Mouse (Mus musculus): Measurements from ENCODE around the gene Eif3d. TPM values are rescaled to one million over a fixed set of nuclear protein-coding genes. Genes with fewer than 3 reads are reported as not detected.
"Not testable (repeated sequence)": the region's sequence is repeated elsewhere in the genome, so short reads cannot be mapped to it uniquely, and the experiment has no call there.

Gene Eif3d
- 10 to 100 TPM; 91.8 to 94.0 TPM for total RNA-seq (2021)

DNA sequence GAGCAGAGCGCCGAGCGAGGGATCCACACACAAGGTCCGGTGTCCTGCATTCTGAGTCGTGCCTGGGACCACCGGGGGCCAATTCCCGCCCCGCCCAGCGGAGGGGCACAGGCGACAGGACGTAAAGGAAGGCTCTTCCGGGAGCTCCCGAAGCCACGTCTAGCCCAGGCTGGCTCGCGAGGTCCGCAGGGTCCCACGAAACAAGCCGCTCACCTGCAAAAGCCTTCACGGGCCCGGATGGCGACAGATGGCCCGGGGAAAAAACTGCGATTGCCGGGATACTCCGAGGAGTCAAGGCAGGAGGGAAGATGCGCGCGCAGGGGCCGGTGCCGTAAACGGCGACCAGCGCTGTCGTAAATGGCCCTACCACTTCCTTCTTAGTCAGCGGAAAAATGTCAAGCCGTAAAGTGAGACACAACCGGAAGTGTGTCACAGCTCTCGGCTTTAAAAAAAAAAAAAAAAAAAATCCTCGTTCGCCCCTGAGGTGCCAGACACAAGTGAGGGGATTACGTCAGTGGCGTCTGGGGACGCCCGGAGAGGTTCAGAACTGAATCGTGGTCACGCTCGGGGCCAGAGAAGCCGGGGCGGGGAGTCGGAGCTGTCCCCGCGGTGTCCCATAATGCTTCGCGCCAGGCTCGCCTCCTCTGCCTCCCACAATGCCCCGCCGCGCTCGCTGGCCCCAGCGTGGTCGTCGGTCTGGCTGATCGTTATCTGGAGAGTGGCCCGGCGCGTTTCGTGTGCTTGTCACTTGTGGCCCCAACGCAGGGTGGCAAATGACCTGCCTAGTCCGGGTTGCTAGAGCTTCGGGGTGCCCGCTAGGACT lies at the start of gene Eif3d:
TSS of gene Eif3d (minus strand) at position 344 of the 823 bp plus-strand sequence.
- intact Hi-C loops (cut with DNase I), result loop anchor here (5.0 kb wide), 1 partner anchor 202 kb away; the partner anchor contains the start of gene Ift27
- DNase-seq, result peak; percentile 98 to 99

DNA sequence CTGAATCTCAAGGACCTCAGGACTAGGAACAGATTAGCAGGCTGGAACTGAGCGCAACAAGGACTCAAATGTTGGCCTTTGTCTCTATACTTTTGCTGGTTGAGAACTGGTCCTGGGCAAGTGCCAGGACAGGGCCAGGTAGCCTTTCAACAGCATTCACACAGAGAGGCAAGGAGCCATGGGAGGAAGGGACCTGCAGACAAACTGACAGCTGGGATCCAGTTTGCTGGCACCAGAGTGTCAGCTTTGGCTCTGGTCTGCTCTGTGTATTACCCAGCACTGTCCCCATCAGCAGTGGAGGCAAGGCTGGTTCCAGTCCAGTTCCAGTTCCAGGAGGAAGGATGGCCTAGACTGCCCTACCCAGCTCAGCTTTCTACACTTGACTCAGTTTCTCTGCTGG lies 43.4 kb upstream of the Eif3d start:
- DNase-seq, result no peak
- intact Hi-C loops (cut with DNase I), result no loop called here

- DNase-seq; intact Hi-C loops (cut with DNase I): not testable (repeated sequence)
These were observed 37.6 kb upstream of the Eif3d start for GRCm38 (mm10) chr15:78008206-78008605.

DNA sequence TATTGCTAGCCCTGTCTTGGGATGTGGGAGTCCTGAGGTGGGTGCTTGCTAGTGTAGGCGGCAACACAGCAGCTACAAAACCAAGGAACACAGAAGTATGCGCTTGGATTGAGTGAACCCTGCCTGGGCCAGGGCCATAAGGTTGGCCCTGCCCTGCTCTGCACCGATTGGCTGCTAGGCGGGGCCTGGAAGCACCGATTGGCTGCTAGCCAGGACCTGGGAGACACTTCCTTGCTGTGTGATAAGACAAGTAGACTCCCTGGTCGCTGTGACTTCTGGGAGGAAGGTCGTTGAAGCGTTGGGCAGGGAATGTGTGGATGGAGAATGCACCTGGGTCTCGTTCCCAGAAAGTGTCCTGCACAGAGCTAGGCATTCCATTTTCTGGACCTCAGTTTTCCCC lies 33.3 kb upstream of the Eif3d start:
- DNase-seq, result peak in 1 of 2 experiments; percentile 3
- intact Hi-C loops (cut with DNase I), result no loop called here

- intact Hi-C loops (cut with DNase I), result no loop called here
These were observed 30.8 kb upstream of the Eif3d start for GRCm38 (mm10) chr15:78001400-78001799.

GRCm38 (mm10) chr15:77988541-77988940 lies 17.9 kb upstream of the Eif3d start:
- intact Hi-C loops (cut with DNase I), result no loop called here
- no peak for DNase-seq

More at GRCm38 (mm10) chr15:78001400-78001799, 30.8 kb upstream of the Eif3d start:
- no peak for DNase-seq

DNA sequence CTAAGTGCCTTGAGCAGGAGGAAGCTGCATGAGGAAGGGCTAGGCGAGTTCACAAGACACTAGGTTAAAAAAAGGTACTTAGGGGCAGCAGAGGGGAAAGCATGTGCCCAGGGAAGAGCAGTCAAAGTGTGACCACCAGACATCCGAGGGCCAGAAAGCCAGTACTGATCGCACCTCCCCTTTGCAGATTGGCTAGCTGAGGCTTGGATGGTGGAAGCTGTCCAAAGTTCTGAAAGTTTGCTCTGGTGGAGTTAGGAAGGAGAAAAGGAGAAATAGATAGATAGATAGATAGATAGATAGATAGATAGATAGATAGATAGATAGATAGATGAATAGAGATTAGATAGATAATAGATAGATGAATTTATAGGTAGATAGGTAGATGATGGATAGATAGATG lies 12.8 kb upstream of the Eif3d start:
- no peak for DNase-seq
- intact Hi-C loops (cut with DNase I), result no loop called here

DNA sequence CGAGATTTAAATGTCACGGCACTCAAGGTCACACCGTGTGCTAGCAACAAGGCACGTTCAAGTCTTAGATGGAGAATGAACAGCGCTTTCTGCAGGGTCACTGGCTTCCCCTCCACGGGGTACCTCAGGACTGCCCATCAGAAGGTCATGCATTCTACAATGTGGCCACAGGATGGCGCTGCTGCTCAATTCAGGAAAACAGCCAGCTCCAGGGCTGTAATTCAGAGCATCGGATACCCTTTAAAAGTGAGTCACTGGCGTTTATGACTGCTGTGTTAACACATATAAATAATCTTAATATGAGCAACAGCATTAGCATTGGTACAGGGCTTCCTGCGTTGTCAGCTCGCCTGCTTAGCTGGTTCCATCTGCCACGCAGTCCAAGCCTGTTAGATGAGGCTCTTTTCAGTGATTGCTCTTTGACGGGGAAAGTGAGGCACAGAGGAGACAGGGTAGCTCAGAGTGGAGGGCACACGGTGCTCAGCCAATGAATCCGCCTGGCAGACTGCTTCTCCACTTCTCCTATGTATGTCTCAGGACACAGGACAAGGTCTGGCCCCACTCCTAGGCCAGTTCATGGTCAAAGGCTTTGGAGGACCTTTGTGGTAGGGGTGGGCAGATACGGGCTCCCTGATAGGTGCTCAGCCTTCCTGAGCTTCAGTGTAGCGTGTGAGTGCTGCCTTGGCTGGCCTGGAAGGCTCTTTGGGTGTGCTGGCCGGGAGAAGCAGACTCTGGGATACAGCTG lies 11.8 kb upstream of the Eif3d start:
- intact Hi-C loops (cut with DNase I), result no loop called here
- peak; percentile 12 to 67 for DNase-seq

GRCm38 (mm10) chr15:77981181-77981680 lies 10.6 kb upstream of the Eif3d start:
- intact Hi-C loops (cut with DNase I), result no loop called here
- no peak for DNase-seq

DNA sequence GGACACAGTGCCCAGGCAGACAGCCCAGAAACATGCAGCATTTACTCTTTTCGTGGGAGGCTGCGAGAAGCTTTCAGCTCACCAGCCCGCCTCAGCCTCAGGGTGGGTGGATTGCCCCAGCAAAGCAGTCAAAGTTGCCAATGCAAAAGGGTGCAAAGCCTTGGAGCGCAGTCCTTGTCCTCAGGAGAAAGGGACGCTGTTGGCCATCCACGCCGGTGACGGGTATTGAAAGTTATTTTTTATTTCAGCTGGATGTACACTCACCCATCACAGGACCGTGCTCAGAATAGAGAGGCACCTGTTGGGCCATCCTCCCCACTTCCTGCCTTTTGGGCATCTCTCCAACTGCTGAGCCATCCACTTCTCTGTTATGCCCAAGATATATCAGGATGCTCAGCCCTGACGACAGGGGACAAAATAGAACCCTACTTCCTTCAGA lies 8.8 kb upstream of the Eif3d start:
- no peak for DNase-seq
- intact Hi-C loops (cut with DNase I), result no loop called here

DNA sequence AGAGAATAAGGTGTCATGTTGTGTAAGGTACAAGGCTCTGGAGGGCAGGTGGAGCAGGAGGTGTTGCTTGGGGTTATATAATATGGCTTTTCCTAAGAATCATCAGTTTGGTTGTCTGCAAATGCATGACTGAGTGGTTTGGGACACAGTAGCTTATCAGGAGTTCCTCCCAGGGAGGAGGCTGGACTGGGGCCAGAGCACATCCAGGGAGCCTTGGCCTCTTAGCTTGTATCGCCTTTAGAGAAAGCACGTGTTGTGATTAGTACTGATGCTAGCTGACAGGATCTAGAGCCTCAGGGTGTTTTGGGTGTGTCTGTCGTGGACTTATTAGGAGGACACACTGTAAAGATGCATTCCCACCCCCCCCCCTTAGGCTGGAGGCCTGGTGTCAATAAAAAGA lies 7.0 kb upstream of the Eif3d start:
- intact Hi-C loops (cut with DNase I), result no loop called here
- DNase-seq, result no peak

GRCm38 (mm10) chr15:77974165-77974841 lies 3.7 kb upstream of the Eif3d start:
- DNase-seq, result no peak
- intact Hi-C loops (cut with DNase I), result loop anchor here (5.0 kb wide), 1 partner anchor 198 kb away; the partner anchor contains the start of gene Ift27

DNA sequence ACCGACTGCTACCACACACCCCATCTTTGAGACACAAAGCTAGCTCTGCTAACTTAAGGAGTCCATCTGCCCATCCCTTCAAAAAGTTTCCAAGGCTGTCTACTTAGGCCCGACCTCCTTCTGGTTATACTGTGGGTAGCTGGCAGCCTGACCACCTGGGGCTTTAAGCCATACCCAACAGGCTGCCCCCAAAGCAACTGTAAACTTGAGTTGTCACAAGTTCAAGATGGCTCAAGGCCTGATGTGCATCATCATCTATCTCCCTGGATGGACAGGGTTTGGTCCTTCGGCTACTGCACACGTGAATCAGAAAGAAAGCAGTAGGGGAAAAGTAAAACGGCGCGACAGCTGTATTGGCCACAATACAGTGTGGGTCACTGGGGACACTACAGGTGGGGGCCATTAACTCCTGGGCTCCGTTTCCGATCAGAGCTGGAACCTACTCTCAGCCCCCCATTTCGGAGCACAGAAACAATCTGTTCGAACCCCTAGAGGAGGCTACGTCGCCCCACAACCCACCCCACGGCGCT lies 608 bp downstream of the Eif3d start:
- intact Hi-C loops (cut with DNase I), result loop anchor here (5.0 kb wide), 2 partner anchors 38 to 202 kb away; partner anchors contain the start of gene Ift27
- no peak for DNase-seq

DNA sequence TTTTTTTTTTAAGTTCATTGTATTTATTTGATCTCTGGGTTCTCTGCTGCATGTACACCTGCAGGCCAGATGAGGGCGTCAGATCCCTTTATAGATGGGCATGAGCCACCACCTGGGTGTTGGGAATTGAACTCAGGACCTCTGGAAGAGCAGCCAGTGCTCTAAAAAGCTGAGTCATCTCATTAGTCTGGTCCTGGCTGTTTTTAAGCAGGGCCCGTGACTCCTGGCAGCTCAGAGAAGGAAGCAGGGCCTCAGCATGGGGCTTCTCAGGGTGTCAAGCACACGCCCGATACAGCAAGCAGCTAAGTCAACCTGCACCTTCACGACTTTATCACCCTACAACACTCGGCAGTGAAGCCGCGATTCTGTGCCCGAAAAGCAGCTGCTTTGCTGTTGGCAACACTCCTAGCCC lies 5.5 kb downstream of the Eif3d start:
- intact Hi-C loops (cut with DNase I), result loop anchor here (5.0 kb wide), 1 partner anchor 33 kb away; no protein-coding TSS in a partner anchor
- DNase-seq, result no peak

GRCm38 (mm10) chr15:77962447-77962846 lies 8.2 kb downstream of the Eif3d start:
- DNase-seq, result no peak
- intact Hi-C loops (cut with DNase I), result no loop called here

- intact Hi-C loops (cut with DNase I), result no loop called here
- no peak for DNase-seq
These were observed 9.9 kb downstream of the Eif3d start for GRCm38 (mm10) chr15:77960693-77961092.

DNA sequence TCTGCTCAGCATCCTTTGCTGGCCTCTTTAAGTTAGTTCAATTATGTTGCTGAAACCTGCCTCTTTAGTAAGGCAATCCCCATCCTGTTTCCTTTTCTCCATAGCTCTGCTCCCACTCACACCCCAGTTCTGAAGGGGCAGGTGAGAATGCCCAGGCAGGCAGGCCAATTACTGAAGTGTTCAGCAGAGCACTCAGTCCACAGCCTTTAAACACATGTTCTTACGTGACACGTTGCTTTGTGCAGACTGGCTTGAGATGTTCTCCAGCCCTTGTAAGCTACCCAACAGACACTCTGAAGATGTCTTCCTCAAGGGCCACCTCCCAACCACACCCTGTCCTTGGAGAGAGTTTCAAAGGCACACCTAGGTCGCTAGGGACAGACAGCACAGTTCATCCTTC lies 12.5 kb downstream of the Eif3d start:
- intact Hi-C loops (cut with DNase I), result no loop called here
- DNase-seq, result no peak

- intact Hi-C loops (cut with DNase I), result no loop called here
- no peak for DNase-seq
These were observed 13.0 kb downstream of the Eif3d start for GRCm38 (mm10) chr15:77957625-77958024.

DNA sequence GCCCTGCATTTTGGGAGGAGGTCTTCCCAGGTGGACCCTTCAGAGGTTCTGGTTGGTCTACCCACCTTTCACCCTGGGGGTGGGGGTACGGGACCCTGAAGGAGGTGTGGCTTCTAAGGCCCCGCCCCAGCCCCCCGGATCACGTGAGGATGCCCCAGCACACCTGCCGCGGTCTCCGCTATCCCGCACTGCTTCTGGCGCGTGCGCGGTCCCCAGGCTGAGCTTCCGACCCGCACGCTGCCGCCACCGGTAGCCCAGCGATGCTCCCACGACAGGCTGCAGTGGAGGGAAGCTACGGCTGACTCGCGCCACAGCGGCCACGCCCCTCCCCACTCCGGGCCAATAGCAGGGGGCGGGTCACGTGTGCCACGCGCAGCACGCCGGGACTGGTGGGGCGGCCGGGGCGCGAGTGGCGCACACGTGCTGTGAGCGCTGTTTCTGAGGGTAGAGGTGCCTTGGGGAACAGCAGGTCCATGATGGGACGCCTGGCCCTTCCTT lies 14.2 kb downstream of the Eif3d start, which contains the start of gene Foxred2:
TSS of gene Foxred2 (minus strand) at position 319 of the 498 bp plus-strand sequence.
- intact Hi-C loops (cut with DNase I), result no loop called here
- peak; percentile 78 to 86 for DNase-seq
